Mouse (Mus musculus): ENCODE data around the gene Amigo1.

DNA sequence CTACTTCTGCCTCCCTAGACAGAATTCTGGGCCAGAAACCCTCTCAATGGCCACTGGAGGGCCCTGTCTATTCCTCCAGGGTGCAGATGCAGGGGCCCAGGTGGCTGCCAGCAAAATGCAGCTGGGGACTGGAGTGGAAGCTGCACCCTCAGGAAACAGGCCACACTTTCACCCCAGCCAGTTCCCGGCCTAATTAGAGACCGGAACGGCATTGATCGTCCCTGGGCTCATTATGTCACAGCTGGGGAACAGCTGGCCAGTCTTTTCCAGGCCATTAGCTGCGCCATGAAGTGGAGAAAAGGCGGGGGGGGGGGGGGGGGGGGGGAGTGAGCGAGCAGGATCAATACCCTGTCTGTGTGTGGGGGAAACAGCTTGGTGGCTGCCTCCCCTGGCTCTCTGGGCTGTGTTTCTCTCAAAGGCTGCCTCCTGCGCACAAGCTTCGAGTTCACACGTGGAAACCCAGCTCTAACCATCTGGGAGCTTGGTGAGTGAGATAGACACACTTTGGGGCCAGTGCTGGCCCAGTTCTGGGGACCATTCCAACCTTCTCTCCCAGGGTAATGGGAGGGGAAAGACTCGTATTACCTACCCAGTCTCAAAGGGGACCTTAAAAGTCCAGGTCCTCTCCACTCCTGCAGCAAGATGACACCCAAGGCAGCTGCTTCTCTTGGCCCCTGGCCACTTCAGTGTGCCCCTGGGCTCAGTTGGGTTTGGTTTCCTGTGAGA is 19.5 kb upstream of the Amigo1 start:
- TF ChIP-seq CTCF (IDR thresholded peaks at IDR 0.05; ENCODE audit: low read depth, low read length) (no peak), GATA2 (IDR thresholded peaks at IDR 0.05; ENCODE audit: borderline replicate concordance, low read depth, low read length) (no peak), POLR2AphosphoS5 (IDR thresholded peaks at IDR 0.05; ENCODE audit: insufficient replicate concordance, low read depth, low read length) (no peak), TAL1 (conservative IDR thresholded peaks at IDR 0.05; ENCODE audit: low read depth, low read length) (no peak)
